Mouse (Mus musculus): ENCODE measurements around the gene Rfng. TPM values are rescaled to one million over a fixed set of nuclear protein-coding genes. Genes with fewer than 3 reads are reported as not detected.

The Rfng gene
- total and polyA plus RNA-seq, 3 experiments: 12.7 to 40.7 TPM; not detected in 1

DNA sequence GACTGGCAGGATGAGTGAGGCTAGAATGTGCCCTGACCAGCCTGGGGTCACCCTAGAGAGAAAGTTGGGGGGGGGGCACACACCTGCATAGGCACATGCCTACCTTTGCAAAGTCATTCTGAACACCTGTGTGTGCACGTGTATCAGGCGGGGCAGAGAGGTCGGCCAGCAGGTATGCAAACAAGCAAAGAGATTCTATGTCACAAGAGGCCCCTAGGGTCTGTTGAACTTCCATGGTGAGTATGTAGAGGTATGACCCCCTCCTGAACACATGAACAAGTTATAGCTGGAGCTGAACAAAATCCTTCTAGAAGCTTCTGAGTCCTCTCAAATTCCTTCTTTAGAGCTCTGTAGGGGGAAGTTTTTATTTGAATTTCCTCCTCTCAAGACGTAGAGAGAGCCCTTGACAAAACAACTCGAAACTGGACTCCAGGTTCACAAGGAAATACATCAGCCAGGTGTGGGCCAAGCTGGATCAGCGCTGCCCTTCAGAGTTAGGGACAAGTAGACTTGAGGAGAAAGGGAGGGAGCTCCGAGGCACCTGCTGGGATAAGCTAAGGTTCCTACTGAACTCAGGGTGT lies 39.8 kb downstream of the Rfng start:
- no peaks in the 10 kb centered on the region for H3K9me3 ChIP-seq (replicated peaks; ENCODE audit: insufficient read depth, low read length)
- no peaks in the 10 kb centered on the region for H3K79me2 ChIP-seq (ENCODE audit: control insufficient read depth, insufficient read depth, low read length, poor library complexity)
- H3K4me1 ChIP-seq (ENCODE audit: control insufficient read depth in 1 of 2, insufficient read depth in 2 of 2, low read length in 2 of 2): no peaks in the 10 kb centered on the region; a peak in 2 of 4 replicates
- peaks cover 0 to 3% of the 10 kb centered on the region in 2 experiments; a peak in 3 of 4 replicates for H3K27me3 ChIP-seq (ENCODE audit: control insufficient read depth in 1 of 2, insufficient read depth in 2 of 2, low read length in 2 of 2)
- DNase-seq (ENCODE audit: low read depth, low spot score): no peak
- no peak overlapping the region for H3K9ac ChIP-seq (ENCODE audit: control insufficient read depth, low read depth, low read length, poor library complexity, severe bottlenecking)
- TF ChIP-seq UBTF (IDR thresholded peaks at IDR 0.05; ENCODE audit: borderline replicate concordance, insufficient read depth, low read depth, low read length) (no peak), RAD21 (IDR thresholded peaks at IDR 0.05; ENCODE audit: low read depth, low read length) (no peak), NELFE (IDR thresholded peaks at IDR 0.05; ENCODE audit: low read depth, low read length) (no peak), NRF1 (IDR thresholded peaks at IDR 0.05; ENCODE audit: insufficient read depth, low read depth, low read length, poor library complexity, severe bottlenecking) (no peak), ZNF384 (IDR thresholded peaks at IDR 0.05; ENCODE audit: low read depth, low read length) (no peak), SMC3 (IDR thresholded peaks at IDR 0.05; ENCODE audit: low read depth, low read length) (no peak), ZC3H11A (IDR thresholded peaks at IDR 0.05; ENCODE audit: low read depth, low read length) (no peak), GABPA (IDR thresholded peaks at IDR 0.05; ENCODE audit: low read depth, low read length) (no peak), GATA1 (IDR thresholded peaks at IDR 0.05; ENCODE audit: low read depth, low read length) (no peak), E2F4 (IDR thresholded peaks at IDR 0.05; ENCODE audit: borderline replicate concordance, low read depth, low read length) (no peak)
- no peaks in the 10 kb centered on the region for H3K36me3 ChIP-seq (ENCODE audit: control insufficient read depth in 1 of 2, insufficient read depth in 2 of 2, low read length in 2 of 2)
- H3K4me3 ChIP-seq (ENCODE audit: control insufficient read depth in 1 of 2, insufficient read depth in 1 of 2, low read depth in 2 of 2, low read length in 2 of 2): no peak overlapping the region
- H3K27ac ChIP-seq (ENCODE audit: control insufficient read depth, low read depth, low read length): no peak overlapping the region

DNA sequence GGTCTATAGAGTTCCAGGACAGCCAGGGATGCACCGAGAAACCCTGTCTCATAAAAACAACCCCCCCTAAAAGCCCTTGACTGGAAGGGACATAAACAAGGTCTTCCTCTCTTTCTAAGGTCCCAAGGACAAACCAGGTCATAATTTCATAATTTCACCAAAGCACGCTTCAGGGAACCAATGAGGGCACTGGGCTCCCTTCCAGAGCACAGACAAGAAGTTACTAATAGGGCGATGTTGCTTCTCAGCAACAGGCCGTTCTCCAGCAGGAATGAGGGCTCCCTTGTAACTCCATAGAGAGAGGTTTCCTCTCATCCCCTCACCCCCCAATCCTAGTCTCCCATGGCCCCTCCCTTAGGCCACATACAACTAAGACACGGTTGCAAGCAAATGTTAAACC lies 43.0 kb downstream of the Rfng start:
- DNase-seq (ENCODE audit: low read depth, low spot score): no peak
- no peak overlapping the region for H3K4me3 ChIP-seq (ENCODE audit: control insufficient read depth in 1 of 2, insufficient read depth in 1 of 2, low read depth in 2 of 2, low read length in 2 of 2)
- H3K79me2 ChIP-seq (ENCODE audit: control insufficient read depth, insufficient read depth, low read length, poor library complexity): no peaks in the 10 kb centered on the region
- H3K9me3 ChIP-seq (replicated peaks; ENCODE audit: insufficient read depth, low read length): no peaks in the 10 kb centered on the region
- TF ChIP-seq ZMIZ1 (IDR thresholded peaks at IDR 0.05; ENCODE audit: low read depth, low read length): no peak
- TF ChIP-seq POLR2AphosphoS5 (IDR thresholded peaks at IDR 0.05; ENCODE audit: borderline replicate concordance, low read depth, low read length): no peak
- TF ChIP-seq KAT2A (conservative IDR thresholded peaks at IDR 0.05; ENCODE audit: low read depth, low read length): no peak
- TF ChIP-seq RAD21 (IDR thresholded peaks at IDR 0.05; ENCODE audit: low read depth, low read length): no peak
- TF ChIP-seq MXI1 (IDR thresholded peaks at IDR 0.05; ENCODE audit: low read depth, low read length): no peak
- no peak for TF ChIP-seq SMC3 (IDR thresholded peaks at IDR 0.05; ENCODE audit: low read depth, low read length)
- TF ChIP-seq EP300 (IDR thresholded peaks at IDR 0.05; ENCODE audit: low read depth in 1 of 2, low read length in 2 of 2): no peak
- no peak for TF ChIP-seq CHD2 (IDR thresholded peaks at IDR 0.05; ENCODE audit: low read length)
- no peak for TF ChIP-seq HCFC1 (IDR thresholded peaks at IDR 0.05; ENCODE audit: low read depth, low read length)
- no peak for TF ChIP-seq RCOR1 (IDR thresholded peaks at IDR 0.05; ENCODE audit: low read depth, low read length)
- no peak for TF ChIP-seq UBTF (IDR thresholded peaks at IDR 0.05; ENCODE audit: borderline replicate concordance, insufficient read depth, low read depth, low read length)
- TF ChIP-seq TCF12 (IDR thresholded peaks at IDR 0.05; ENCODE audit: low read depth, low read length): no peak
- no peak for TF ChIP-seq SIN3A (IDR thresholded peaks at IDR 0.05; ENCODE audit: low read length)
- no peak for TF ChIP-seq POLR2AphosphoS2 (IDR thresholded peaks at IDR 0.05; ENCODE audit: low read length)
- no peak for TF ChIP-seq ZNF384 (IDR thresholded peaks at IDR 0.05; ENCODE audit: low read depth, low read length)
- peaks cover 3% of the 10 kb centered on the region in 2 experiments for H3K27me3 ChIP-seq (ENCODE audit: control insufficient read depth in 1 of 2, insufficient read depth in 2 of 2, low read length in 2 of 2)
- no peak overlapping the region for H3K9ac ChIP-seq (ENCODE audit: control insufficient read depth, low read depth, low read length, poor library complexity, severe bottlenecking)
- no peaks in the 10 kb centered on the region for H3K4me1 ChIP-seq (ENCODE audit: control insufficient read depth in 1 of 2, insufficient read depth in 2 of 2, low read length in 2 of 2)
- no peak overlapping the region for H3K27ac ChIP-seq (ENCODE audit: control insufficient read depth, low read depth, low read length)
- no peaks in the 10 kb centered on the region for H3K36me3 ChIP-seq (ENCODE audit: control insufficient read depth in 1 of 2, insufficient read depth in 2 of 2, low read length in 2 of 2)
